Mouse (Mus musculus) liver, embryonic 13.5 days (tissue): ENCODE results near the gene Slc2a6. TPM values are rescaled to one million over a fixed set of nuclear protein-coding genes. Genes with fewer than 3 reads are reported as not detected.

Experiments used
- ATAC-seq: fragments of 200-750 bp; cut with Nextera tagmentation; 2 replicates; pipeline ENCODE4 v1.8.0; 2017; ENCODE audit warnings: low read depth, mild to moderate bottlenecking, moderate number of reproducible peaks, moderate library complexity
- DNase-seq: peaks from one replicate; pipeline ENCODE4 v3.0.0; 2022
- H3K27ac ChIP-seq: fragments of 300-500 bp; sonication (generic); 2 replicates; pipeline ENCODE4 v1.5.1; 2015; ENCODE audit warnings: moderate library complexity, mild to moderate bottlenecking, inconsistent platforms
- H3K27me3 ChIP-seq: fragments of 300-500 bp; sonication (generic); 2 replicates; pipeline ENCODE4 v1.6.1; 2015; ENCODE audit warnings: mild to moderate bottlenecking, inconsistent platforms
- H3K36me3 ChIP-seq: fragments of 300-500 bp; sonication (generic); 2 replicates; pipeline ENCODE4 v1.6.1; 2015; ENCODE audit warnings: mild to moderate bottlenecking, inconsistent platforms
- H3K4me1 ChIP-seq: fragments of 300-500 bp; sonication (generic); replicated peaks from 2 replicates; pipeline ENCODE4 v1.6.1; 2015; ENCODE audit warnings: inconsistent platforms
- H3K4me2 ChIP-seq: fragments of 300-500 bp; sonication (generic); 2 replicates; pipeline ENCODE4 v1.6.1; 2015; ENCODE audit warnings: inconsistent platforms, mild to moderate bottlenecking, moderate library complexity
- H3K4me3 ChIP-seq: fragments of 300-500 bp; sonication (generic); replicated peaks from 2 replicates; pipeline ENCODE4 v1.5.1; 2015; ENCODE audit warnings: mild to moderate bottlenecking, inconsistent platforms
- H3K9ac ChIP-seq: fragments of 300-500 bp; sonication (generic); 2 replicates; pipeline ENCODE4 v1.6.1; 2015; ENCODE audit warnings: mild to moderate bottlenecking, inconsistent platforms
- H3K9me3 ChIP-seq: fragments of 300-500 bp; sonication (generic); replicated peaks from 2 replicates; pipeline ENCODE4 v1.6.1; 2016; ENCODE audit warnings: inconsistent platforms
- WGBS: fragments of 180-500 bp; shearing (Covaris S2); methylation state at CpG from one replicate; pipeline ENCODE4 v1.1.7; 2015; ENCODE audit not compliant: insufficient replicate concordance; 5-methylcytosine and 5-hydroxymethylcytosine counted together
- polyA plus RNA-seq: library from polyadenylated mRNA; unstranded; fragments of >200 nt; fragmentation: Nextera tagmentation; extraction: Ambion mirVana; gene quantifications from 2 replicates; pipeline ENCODE4 v1.2.1, GENCODE M21; 2015

The Slc2a6 gene
- polyA plus RNA-seq, 1 experiment from 2014 or later, result 0.20 TPM

DNA sequence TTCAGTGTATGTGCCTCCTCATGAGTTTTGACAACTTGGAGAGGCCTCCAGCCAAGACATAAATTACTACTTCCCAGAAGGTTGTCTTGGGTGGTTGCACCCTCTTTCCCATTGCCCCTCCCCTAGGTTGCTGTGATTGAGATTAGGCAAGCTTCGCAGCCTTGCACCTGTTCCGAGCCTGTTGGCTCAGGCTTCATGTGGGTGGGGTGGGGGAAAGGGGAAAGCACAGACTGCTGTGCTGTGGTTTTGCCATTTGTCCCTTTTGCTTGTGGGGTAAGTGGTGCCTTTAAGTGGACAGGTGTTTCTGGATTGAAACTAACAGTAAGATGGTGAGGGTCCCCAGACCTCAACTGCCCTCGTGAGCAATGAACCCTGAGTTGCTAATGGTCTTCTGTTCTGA is 8.2 kb upstream of the Slc2a6 start:
- H3K4me1 ChIP-seq, result no peaks in the 10 kb centered on the region; the same call in 1 of the 2 replicates
- H3K27ac ChIP-seq, result no peak overlapping the region
- WGBS, result 57% methylated on average over 3 of the region's 3 CpGs
- no peaks in the 10 kb centered on the region for H3K36me3 ChIP-seq
- no peaks in the 10 kb centered on the region for H3K27me3 ChIP-seq
- no peak overlapping the region for H3K9ac ChIP-seq
- H3K4me2 ChIP-seq, result no peak overlapping the region
- no peak overlapping the region for H3K4me3 ChIP-seq
- no peaks in the 10 kb centered on the region for H3K9me3 ChIP-seq
- ATAC-seq (no peak), DNase-seq (no peak)

DNA sequence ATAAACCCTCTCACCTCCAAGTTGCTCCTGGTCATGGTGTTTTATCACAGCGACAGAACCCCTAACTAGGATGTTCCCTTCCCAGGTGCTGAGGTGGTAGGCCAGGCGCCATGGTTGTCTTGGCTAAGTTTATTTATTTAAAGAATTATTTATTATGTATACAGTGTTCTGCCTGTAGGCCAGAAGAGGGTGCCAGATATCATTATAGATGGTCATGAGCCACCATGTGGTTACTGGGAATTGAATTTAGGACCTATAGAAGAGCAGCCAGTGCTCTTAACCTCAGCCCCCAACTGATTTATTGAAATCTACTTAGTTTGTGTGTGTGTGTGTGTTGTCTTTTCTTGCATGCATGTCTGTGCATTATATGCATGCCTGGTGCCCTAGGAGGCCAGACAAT is 4.6 kb upstream of the Slc2a6 start:
- Histone ChIP-seq H3K4me2 (no peak overlapping the region), H3K36me3 (no peaks in the 10 kb centered on the region), H3K4me1 (peaks cover 10% of the 10 kb centered on the region), H3K27me3 (peaks cover 16% of the 10 kb centered on the region), H3K9me3 (no peaks in the 10 kb centered on the region), H3K4me3 (no peak overlapping the region), H3K27ac (no peak overlapping the region), H3K9ac (no peak overlapping the region)
- 47% methylated on average over 2 of the region's 2 CpGs for WGBS
- no peak for DNase-seq
- no peak for ATAC-seq

DNA sequence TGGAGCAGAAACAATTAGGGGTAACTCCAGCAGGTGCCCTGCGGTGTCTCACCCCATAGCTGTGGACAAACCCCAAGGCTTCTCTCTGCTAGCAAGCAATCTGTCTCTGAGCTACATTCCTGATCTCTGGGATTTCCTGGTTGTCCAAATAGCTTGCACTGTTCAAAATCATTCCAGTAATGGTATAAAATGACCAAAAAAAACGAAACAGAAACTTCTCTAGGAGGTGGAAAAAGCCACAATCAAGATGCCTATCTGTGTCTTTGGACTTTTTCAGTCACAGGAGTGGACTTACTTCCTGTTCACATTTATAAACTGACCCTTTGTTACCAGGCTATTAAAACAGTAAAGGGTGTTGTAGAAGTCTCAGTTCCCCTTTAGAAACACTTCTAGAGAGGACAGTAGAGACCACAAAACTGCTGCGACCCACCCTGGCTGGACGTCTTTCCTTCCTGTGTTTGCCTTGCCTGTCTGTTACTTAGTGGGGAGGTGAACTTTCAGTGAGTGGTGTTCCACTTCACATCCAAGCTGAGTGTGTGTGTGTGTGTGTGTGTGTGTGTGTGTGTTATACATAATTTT is 728 bp upstream of the Slc2a6 start:
- no peaks in the 10 kb centered on the region for H3K36me3 ChIP-seq
- DNase-seq (no peak), ATAC-seq (no peak)
- H3K4me3 ChIP-seq, result 0 out of 2 replicates have a peak overlapping the region, but pooled peaks have one; percentile 18
- peak overlapping the region; percentile 38 for H3K4me2 ChIP-seq
- H3K9me3 ChIP-seq, result no peaks in the 10 kb centered on the region
- 22% methylated on average over 4 of the region's 4 CpGs for WGBS
- H3K27me3 ChIP-seq, result peaks cover 31% of the 10 kb centered on the region
- H3K9ac ChIP-seq, result no peak overlapping the region
- peaks cover 19% of the 10 kb centered on the region for H3K4me1 ChIP-seq
- H3K27ac ChIP-seq, result no peak overlapping the region

DNA sequence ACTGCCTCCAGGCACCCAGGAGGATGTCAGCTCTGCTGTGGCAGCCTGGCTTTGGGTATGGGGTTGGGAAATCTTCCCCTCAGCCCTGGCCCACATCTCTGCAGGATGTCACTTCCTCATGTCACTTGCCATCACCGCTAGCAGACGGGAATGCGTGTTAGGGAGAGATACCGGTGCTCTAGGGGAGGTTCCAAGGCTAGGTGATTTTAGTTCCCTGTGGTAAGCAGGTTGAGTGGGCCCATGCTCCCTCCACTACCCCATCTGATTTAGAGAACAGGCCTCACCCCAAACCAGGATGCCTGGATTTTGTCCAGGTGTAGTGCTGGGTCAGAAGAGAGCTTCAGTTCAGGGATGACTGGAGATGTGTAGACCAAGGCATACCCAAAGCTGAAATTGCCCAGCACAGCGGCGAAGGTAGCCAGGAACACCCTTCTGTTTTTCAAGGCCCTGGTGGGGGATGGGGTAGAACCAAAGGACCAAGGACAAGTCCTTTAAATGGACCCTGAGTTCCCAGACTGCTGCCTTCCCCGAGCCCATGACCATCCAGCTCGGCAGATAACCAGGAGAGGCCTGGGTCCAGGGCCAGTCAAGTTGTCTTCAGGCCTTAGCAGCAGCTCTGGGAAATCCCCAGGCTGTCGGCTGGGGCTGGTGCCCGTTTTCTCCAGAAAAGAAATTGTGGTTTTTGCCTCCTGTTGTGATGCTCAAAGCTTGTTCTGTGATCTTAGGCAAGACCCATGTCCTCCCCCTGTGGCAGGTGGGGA is 761 bp downstream of the Slc2a6 start:
- peaks cover 19% of the 10 kb centered on the region for H3K4me1 ChIP-seq
- H3K4me2 ChIP-seq, result peak overlapping the region; percentile 38; the same call in 1 of the 2 replicates
- no peak overlapping the region for H3K27ac ChIP-seq
- DNase-seq, result no peak
- no peak for ATAC-seq
- H3K36me3 ChIP-seq, result no peaks in the 10 kb centered on the region
- H3K27me3 ChIP-seq, result peaks cover 31% of the 10 kb centered on the region
- H3K4me3 ChIP-seq, result no peak overlapping the region
- WGBS, result 34% methylated on average over 10 of the region's 10 CpGs
- no peaks in the 10 kb centered on the region for H3K9me3 ChIP-seq
- no peak overlapping the region for H3K9ac ChIP-seq

DNA sequence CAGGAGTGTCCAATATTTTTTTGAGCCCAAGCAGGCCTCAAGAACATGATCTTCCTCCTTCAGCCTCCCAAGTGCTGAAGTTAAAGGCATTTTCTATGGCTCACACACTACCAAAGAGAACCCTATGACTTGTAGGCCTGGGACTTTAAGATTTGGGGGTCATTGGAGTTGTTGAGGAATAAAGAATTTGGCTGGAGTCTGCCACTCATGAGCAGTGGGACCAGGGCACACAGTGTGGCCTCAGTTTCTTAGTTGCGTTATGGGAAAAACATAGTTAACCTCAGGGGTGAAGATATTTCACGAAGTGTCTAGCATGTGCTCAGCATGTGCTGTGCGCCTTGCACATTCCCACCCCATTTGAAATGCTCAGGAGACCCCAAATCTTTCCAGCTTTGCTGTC is 1.5 kb downstream of the Slc2a6 start:
- Histone ChIP-seq H3K36me3 (no peaks in the 10 kb centered on the region), H3K27me3 (peaks cover 31% of the 10 kb centered on the region), H3K27ac (no peak overlapping the region), H3K4me2 (no peak overlapping the region), H3K9ac (no peak overlapping the region), H3K9me3 (no peaks in the 10 kb centered on the region), H3K4me1 (peaks cover 19% of the 10 kb centered on the region), H3K4me3 (no peak overlapping the region)
- ATAC-seq, result no peak
- no peak for DNase-seq
- WGBS, result 64% methylated on average over 3 of the region's 3 CpGs

DNA sequence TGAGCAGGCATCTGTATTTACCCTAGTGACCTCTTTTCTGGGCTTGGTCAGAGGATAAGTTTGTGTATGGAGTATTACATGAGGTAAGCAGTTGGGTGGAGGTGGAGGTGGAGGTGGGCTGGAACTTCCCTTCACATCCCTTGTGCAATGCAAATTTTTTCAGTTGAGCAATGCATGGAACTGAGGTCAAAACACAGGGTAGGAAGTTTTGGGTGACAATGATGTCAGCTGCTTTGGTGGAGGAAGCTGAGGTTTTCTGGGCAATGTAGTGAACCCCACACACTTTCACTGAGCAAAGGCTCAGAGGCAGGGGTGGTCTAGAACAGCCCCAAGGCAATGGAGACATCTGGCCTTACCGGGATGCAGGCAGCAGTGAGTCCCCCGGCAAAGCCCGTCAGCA is 2.3 kb downstream of the Slc2a6 start:
- WGBS, result 64% methylated on average over 3 of the region's 3 CpGs
- no peak for DNase-seq
- no peak for ATAC-seq
- H3K9me3 ChIP-seq, result no peaks in the 10 kb centered on the region
- H3K4me2 ChIP-seq, result no peak overlapping the region
- H3K27me3 ChIP-seq, result peaks cover 31% of the 10 kb centered on the region
- no peaks in the 10 kb centered on the region for H3K36me3 ChIP-seq
- H3K4me1 ChIP-seq, result peaks cover 19% of the 10 kb centered on the region
- no peak overlapping the region for H3K27ac ChIP-seq
- no peak overlapping the region for H3K4me3 ChIP-seq
- H3K9ac ChIP-seq, result no peak overlapping the region

DNA sequence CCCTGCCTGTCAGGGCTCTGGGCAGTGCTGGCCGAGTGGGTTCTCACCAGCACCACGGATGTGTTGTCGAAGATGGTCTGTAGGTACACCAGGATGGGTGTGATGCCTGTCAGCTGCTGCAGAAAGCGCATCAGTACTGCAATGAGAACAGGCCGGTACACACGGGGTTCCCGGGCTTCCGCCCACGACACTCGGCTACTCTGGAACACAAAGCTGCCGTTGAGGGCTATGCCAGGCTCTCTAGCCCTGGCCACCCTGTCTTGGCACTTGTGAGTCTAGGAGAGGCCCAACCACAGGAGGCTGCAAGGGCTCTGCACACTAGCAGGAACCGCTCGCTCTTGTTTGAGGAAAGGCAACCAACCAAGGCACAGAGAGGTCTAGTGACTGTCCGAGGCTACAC is 3.7 kb downstream of the Slc2a6 start:
- ATAC-seq (no peak), DNase-seq (no peak)
- Histone ChIP-seq H3K27me3 (peaks cover 27% of the 10 kb centered on the region), H3K4me2 (no peak overlapping the region), H3K27ac (no peak overlapping the region), H3K9ac (no peak overlapping the region), H3K36me3 (0 out of 2 replicates have a peak, but pooled peaks cover 2% of the 10 kb centered on the region), H3K4me3 (no peak overlapping the region), H3K4me1 (peaks cover 19% of the 10 kb centered on the region), H3K9me3 (no peaks in the 10 kb centered on the region)
- 81% methylated on average over 14 of the region's 14 CpGs for WGBS

DNA sequence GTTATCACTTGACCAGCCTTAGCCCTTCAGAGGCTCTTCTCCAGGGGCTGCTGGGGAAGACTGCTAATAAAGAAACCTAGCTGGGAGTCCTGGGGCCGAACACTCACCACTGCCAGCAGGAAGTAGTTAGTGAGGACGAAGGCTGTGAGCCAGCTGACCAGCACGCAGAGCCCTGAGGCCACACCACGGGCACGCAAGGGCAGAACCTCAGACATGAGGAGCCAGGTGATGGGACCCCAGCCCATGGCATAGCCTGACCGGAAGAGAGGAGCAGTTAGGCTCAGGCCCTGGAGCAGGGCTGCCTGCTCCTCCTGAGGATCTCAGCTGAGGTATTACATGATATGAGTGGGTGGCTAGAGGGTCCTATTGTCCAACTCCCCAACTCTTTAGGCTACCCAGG is 5.2 kb downstream of the Slc2a6 start:
- H3K27ac ChIP-seq, result no peak overlapping the region
- H3K9ac ChIP-seq, result no peak overlapping the region
- H3K36me3 ChIP-seq, result peaks cover 14% of the 10 kb centered on the region; the same call in 1 of the 2 replicates
- no peak overlapping the region for H3K4me3 ChIP-seq
- no peaks in the 10 kb centered on the region for H3K9me3 ChIP-seq
- H3K4me2 ChIP-seq, result no peak overlapping the region
- DNase-seq (no peak), ATAC-seq (no peak)
- WGBS, result 64% methylated on average over 6 of the region's 6 CpGs
- H3K27me3 ChIP-seq, result peaks cover 17% of the 10 kb centered on the region
- H3K4me1 ChIP-seq, result peaks cover 11% of the 10 kb centered on the region; the same call in 1 of the 2 replicates

DNA sequence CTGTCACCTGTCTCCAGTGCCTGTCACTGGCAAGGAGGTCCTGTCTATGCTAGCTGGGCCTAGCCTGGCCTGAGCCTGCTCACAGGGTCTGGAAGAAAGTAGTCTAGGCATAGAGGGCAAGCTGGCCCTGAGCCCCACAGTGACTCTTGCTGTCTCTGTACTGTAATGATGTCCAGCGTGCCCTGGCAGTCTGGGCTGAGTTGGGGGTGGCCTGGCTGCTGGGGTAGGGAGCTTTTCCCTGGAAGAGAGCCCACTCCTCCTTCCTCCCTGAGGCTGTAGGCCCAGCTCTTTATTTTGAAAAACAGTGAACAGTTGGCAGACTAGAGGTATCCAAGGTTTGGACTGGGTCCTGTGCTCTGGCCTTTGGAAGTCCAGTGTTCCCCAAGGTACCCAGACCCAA is 6.7 kb downstream of the Slc2a6 start:
- Histone ChIP-seq H3K27ac (no peak overlapping the region), H3K4me1 (0 out of 2 replicates have a peak, but pooled peaks cover 7% of the 10 kb centered on the region), H3K4me3 (no peak overlapping the region), H3K36me3 (peaks cover 23% of the 10 kb centered on the region; the same call in 1 of the 2 replicates), H3K9ac (no peak overlapping the region), H3K27me3 (0 out of 2 replicates have a peak, but pooled peaks cover 3% of the 10 kb centered on the region), H3K9me3 (no peaks in the 10 kb centered on the region), H3K4me2 (no peak overlapping the region)
- ATAC-seq, result no peak
- 57% methylated on average over 1 of the region's 1 CpGs for WGBS
- DNase-seq, result no peak

DNA sequence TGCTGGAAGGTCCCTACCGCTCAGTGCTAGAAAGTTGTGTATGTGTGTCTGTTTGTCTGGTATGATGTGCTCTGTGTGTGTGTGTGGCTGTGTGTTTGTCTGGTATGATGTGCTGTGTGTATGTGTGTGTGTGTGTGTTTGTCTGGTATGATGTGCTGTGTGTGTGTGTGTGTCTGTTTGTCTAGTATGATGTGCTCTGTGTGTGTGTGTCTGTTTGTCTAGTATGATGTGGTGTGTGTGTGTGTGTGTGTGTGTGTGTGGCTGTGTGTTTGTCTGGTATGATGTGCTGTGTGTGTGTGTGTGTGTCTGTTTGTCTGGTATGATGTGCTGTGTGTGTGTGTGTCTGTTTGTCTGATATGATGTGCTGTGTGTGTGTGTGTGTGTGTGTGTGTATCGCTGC is 8.3 kb downstream of the Slc2a6 start:
- DNase-seq (no peak), ATAC-seq (no peak)
- Histone ChIP-seq H3K9ac (no peak overlapping the region), H3K27ac (no peak overlapping the region), H3K36me3 (peaks cover 39% of the 10 kb centered on the region), H3K27me3 (no peaks in the 10 kb centered on the region), H3K4me1 (no peaks in the 10 kb centered on the region), H3K9me3 (no peaks in the 10 kb centered on the region), H3K4me2 (no peak overlapping the region), H3K4me3 (no peak overlapping the region)
- WGBS, result 91% methylated on average over 2 of the region's 2 CpGs

DNA sequence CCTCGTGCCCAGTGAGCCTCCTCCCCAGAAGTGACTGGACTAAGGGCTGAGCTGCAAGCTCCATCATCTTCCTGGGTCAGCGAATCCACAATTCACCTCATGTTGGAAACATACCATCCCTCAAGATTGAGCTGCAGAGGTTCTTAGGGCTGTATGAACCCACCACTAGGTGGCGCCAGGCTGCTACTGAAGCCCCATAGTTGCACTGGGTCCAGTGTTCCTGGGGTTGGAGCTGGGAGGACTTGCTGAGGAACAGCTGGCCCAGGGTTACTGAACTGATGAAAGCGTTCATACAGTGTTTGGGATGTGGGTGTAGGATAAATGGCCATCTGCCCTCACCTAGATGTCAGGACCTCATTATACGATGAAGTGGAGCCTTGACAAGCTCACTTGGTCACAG is 10.0 kb downstream of the Slc2a6 start:
- 36% methylated on average over 5 of the region's 5 CpGs for WGBS
- H3K27ac ChIP-seq, result no peak overlapping the region
- ATAC-seq (0 out of 2 replicates have a peak, but pooled peaks have one; percentile 37), DNase-seq (peak; percentile 47)
- no peak overlapping the region for H3K9ac ChIP-seq
- no peaks in the 10 kb centered on the region for H3K9me3 ChIP-seq
- no peak overlapping the region for H3K4me3 ChIP-seq
- no peak overlapping the region for H3K4me2 ChIP-seq
- H3K4me1 ChIP-seq, result no peaks in the 10 kb centered on the region
- no peaks in the 10 kb centered on the region for H3K27me3 ChIP-seq
- H3K36me3 ChIP-seq, result peaks cover 47% of the 10 kb centered on the region
